Mouse (Mus musculus) heart, postnatal 36 days (tissue): ENCODE data around the gene Sh3rf1. TPM values are rescaled to one million over a fixed set of nuclear protein-coding genes. Genes with fewer than 3 reads are reported as not detected.

Source experiments
- total RNA-seq, 2 experiments: library from RNA; stranded (reverse); gene quantifications; 2 replicates each; pipeline ENCODE4 v1.2.3; 2021

The Sh3rf1 gene
- total RNA-seq, 2 experiments from 2014 or later = 5.7 to 6.5 TPM

Other genes with a start within 250 kb of the Sh3rf1 start
- 10 to 100 TPM; 33.6 to 34.3 TPM for gene Clcn3, start 240.6 kb upstream of the Sh3rf1 start, total RNA-seq
- gene Nek1, start 230.7 kb upstream of the Sh3rf1 start, total RNA-seq = 1 to 10 TPM; 8.0 to 9.4 TPM